Mouse (Mus musculus) testis, adult 2 months (tissue): ENCODE data around the gene Eif2b3. TPM values are rescaled to one million over a fixed set of nuclear protein-coding genes. Genes with fewer than 3 reads are reported as not detected.

Source experiments
- H3K27ac ChIP-seq: fragments of 200-500 bp; 2 replicates; pipeline ENCODE4 v1.5.1; 2012; ENCODE audit warnings: low read depth, low read length; ENCODE audit not compliant: control insufficient read depth, insufficient read depth
- H3K27me3 ChIP-seq: fragments of 200-500 bp; 2 replicates; pipeline ENCODE4 v1.6.1; 2012; ENCODE audit warnings: mild to moderate bottlenecking, low read length, moderate library complexity; ENCODE audit not compliant: control insufficient read depth, insufficient read depth
- H3K36me3 ChIP-seq: fragments of 200-500 bp; 2 replicates; pipeline ENCODE4 v1.6.1; 2012; ENCODE audit warnings: mild to moderate bottlenecking, low read length; ENCODE audit not compliant: control insufficient read depth, insufficient read depth
- H3K4me1 ChIP-seq: fragments of 200-500 bp; 2 replicates; pipeline ENCODE4 v1.6.1; 2012; ENCODE audit warnings: low read length; ENCODE audit not compliant: control insufficient read depth, insufficient read depth
- H3K4me3 ChIP-seq: fragments of 200-500 bp; 2 replicates; pipeline ENCODE4 v1.5.1; 2012; ENCODE audit warnings: low read depth, mild to moderate bottlenecking, low read length, moderate library complexity, mixed read lengths; ENCODE audit not compliant: control insufficient read depth
- CTCF ChIP-seq: fragments of 200-500 bp; IDR thresholded peaks from 2 replicates; pipeline ENCODE4 v1.5.1; 2012; ENCODE audit warnings: low read depth, mild to moderate bottlenecking, inconsistent platforms, low read length, moderate library complexity; ENCODE audit not compliant: control insufficient read depth, insufficient read depth, insufficient replicate concordance
- POLR2A ChIP-seq: fragments of 200-500 bp; IDR thresholded peaks from 2 replicates; pipeline ENCODE4 v1.6.1; 2012; ENCODE audit warnings: low read depth, mild to moderate bottlenecking, inconsistent platforms, low read length, moderate library complexity; ENCODE audit not compliant: control insufficient read depth
- polyA plus RNA-seq: library from polyadenylated mRNA; depleted of rRNA; stranded (reverse); fragments of >200 nt; gene quantifications from 2 replicates; pipeline ENCODE4 v1.2.3, GENCODE M21; 2012

Eif2b3 gene
- polyA plus RNA-seq, 1 experiment: 6.3 TPM

GRCm38 (mm10) chr4:117108524-117108849 is 89.3 kb downstream of the Eif2b3 start:
- TF ChIP-seq CTCF (no peak), POLR2A (no peak)
- H3K4me3 ChIP-seq: no peak overlapping the region
- no peaks in the 10 kb centered on the region for H3K36me3 ChIP-seq
- H3K4me1 ChIP-seq: no peaks in the 10 kb centered on the region
- H3K27me3 ChIP-seq: no peaks in the 10 kb centered on the region
- H3K27ac ChIP-seq: no peak overlapping the region

GRCm38 (mm10) chr4:117109330-117109729 is 90.1 kb downstream of the Eif2b3 start:
- H3K4me3 ChIP-seq: no peak overlapping the region
- H3K27me3 ChIP-seq: no peaks in the 10 kb centered on the region
- TF ChIP-seq POLR2A (no peak), CTCF (no peak)
- no peaks in the 10 kb centered on the region; the same call in 1 of the 2 replicates for H3K36me3 ChIP-seq
- no peak overlapping the region for H3K27ac ChIP-seq
- H3K4me1 ChIP-seq: no peaks in the 10 kb centered on the region

GRCm38 (mm10) chr4:117110249-117110648 is 91.0 kb downstream of the Eif2b3 start:
- TF ChIP-seq CTCF (no peak), POLR2A (no peak)
- H3K27me3 ChIP-seq: no peaks in the 10 kb centered on the region
- no peak overlapping the region for H3K27ac ChIP-seq
- no peak overlapping the region for H3K4me3 ChIP-seq
- H3K4me1 ChIP-seq: no peaks in the 10 kb centered on the region
- H3K36me3 ChIP-seq: peaks cover 1% of the 10 kb centered on the region; the same call in 1 of the 2 replicates

GRCm38 (mm10) chr4:117110985-117111384 is 91.8 kb downstream of the Eif2b3 start:
- TF ChIP-seq CTCF (no peak), POLR2A (no peak)
- Histone ChIP-seq H3K36me3 (peaks cover 1% of the 10 kb centered on the region; the same call in 1 of the 2 replicates), H3K27ac (no peak overlapping the region)

GRCm38 (mm10) chr4:117113237-117113636 is 94.0 kb downstream of the Eif2b3 start:
- Histone ChIP-seq H3K27me3 (no peaks in the 10 kb centered on the region), H3K36me3 (peaks cover 1% of the 10 kb centered on the region; the same call in 1 of the 2 replicates), H3K4me3 (no peak overlapping the region), H3K27ac (no peak overlapping the region), H3K4me1 (no peaks in the 10 kb centered on the region)
- TF ChIP-seq POLR2A: no peak

More at GRCm38 (mm10) chr4:117110985-117111384, 91.8 kb downstream of the Eif2b3 start:
- Histone ChIP-seq H3K27me3 (no peaks in the 10 kb centered on the region), H3K4me3 (no peak overlapping the region), H3K4me1 (no peaks in the 10 kb centered on the region)

- peaks cover 1% of the 10 kb centered on the region; the same call in 1 of the 2 replicates for H3K36me3 ChIP-seq
- no peak overlapping the region for H3K4me3 ChIP-seq
- TF ChIP-seq CTCF: no peak
- no peak for TF ChIP-seq POLR2A
Observed at GRCm38 (mm10) chr4:117115592-117115991, 96.4 kb downstream of the Eif2b3 start.

GRCm38 (mm10) chr4:117117931-117118330 is 98.7 kb downstream of the Eif2b3 start:
- TF ChIP-seq CTCF (no peak), POLR2A (no peak)
- no peaks in the 10 kb centered on the region for H3K27me3 ChIP-seq
- no peak overlapping the region for H3K4me3 ChIP-seq
- peaks cover 1% of the 10 kb centered on the region; the same call in 1 of the 2 replicates for H3K36me3 ChIP-seq
- H3K4me1 ChIP-seq: peaks cover 12% of the 10 kb centered on the region
- no peak overlapping the region for H3K27ac ChIP-seq

More at GRCm38 (mm10) chr4:117115592-117115991, 96.4 kb downstream of the Eif2b3 start:
- H3K27ac ChIP-seq: no peak overlapping the region
- no peaks in the 10 kb centered on the region for H3K27me3 ChIP-seq
- peaks cover 10% of the 10 kb centered on the region for H3K4me1 ChIP-seq

GRCm38 (mm10) chr4:117119636-117120035 is 100.4 kb downstream of the Eif2b3 start:
- Histone ChIP-seq H3K27ac (no peak overlapping the region; the same call in 1 of the 2 replicates), H3K27me3 (no peaks in the 10 kb centered on the region), H3K4me1 (peaks cover 12% of the 10 kb centered on the region), H3K4me3 (no peak overlapping the region), H3K36me3 (0 out of 2 replicates have a peak, but pooled peaks cover 1% of the 10 kb centered on the region)
- no peak for TF ChIP-seq CTCF
- TF ChIP-seq POLR2A: no peak
